Mouse (Mus musculus): ENCODE results near the gene Ttc27. TPM values are rescaled to one million over a fixed set of nuclear protein-coding genes. Genes with fewer than 3 reads are reported as not detected.

The Ttc27 gene
- 9.5 and 11.9 TPM in 2 replicates for polyA plus RNA-seq (2015; fragmentation: Nextera tagmentation; extraction: Ambion mirVana)

DNA sequence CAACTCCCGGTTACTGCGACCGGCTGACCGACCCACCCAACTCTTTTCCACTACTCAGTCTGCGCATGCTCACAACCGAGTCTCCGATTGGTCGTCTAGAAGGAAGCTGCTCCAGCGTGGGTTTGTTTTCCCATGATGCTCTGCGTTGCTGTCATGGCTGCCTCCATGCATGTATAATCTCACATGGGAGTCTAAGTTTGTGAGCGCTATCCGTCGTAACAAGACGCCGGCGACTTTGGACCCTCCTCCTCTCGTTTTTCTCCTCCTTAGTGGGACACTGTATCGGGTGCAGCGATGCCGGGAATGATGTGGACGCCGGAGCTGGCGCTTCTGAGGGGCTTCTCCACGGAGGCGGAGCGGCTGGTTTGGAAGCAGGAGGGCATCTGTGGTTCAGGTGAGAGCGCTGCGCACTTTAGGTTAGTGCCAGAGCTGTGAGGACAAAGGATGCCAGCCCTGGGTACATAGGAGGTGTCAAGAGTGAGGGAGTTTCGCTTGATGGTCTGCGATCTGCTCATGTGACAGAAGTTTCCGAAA is at the start of gene Ttc27:
TSS of gene Ttc27 (plus strand) at position 115 of the 534 bp plus-strand sequence.
- H3K4me1 ChIP-seq (replicated peaks; ENCODE audit: control insufficient read depth, insufficient read depth), result 0 out of 2 replicates have a peak, but pooled peaks cover 3% of the 10 kb centered on the region
- H3K4me3 ChIP-seq (ENCODE audit: low read depth, low read length), result peak within 1 kb of the TSS; percentile 69
- H3K9me3 ChIP-seq (ENCODE audit: control insufficient read depth, low read length), result no peaks in the 10 kb centered on the region
- H3K36me3 ChIP-seq (ENCODE audit: control insufficient read depth, insufficient read depth, low read length), result no peaks in the 10 kb centered on the region
- ATAC-seq (ENCODE audit: low FRiP score, low TSS enrichment) (peak; percentile 93), DNase-seq (ENCODE audit: low spot score) (peak; percentile 96)
- peak within 1 kb of the TSS; percentile 65 for H3K9ac ChIP-seq (ENCODE audit: low read length)
- H3K27ac ChIP-seq (replicated peaks), result no peak within 1 kb of the TSS
- H3K4me2 ChIP-seq (replicated peaks; ENCODE audit: low read depth), result peak within 1 kb of the TSS; percentile 65
- no peaks in the 10 kb centered on the region for H3K27me3 ChIP-seq (ENCODE audit: control insufficient read depth, insufficient read depth, low read length)
- TF ChIP-seq CTCF (IDR thresholded peaks at IDR 0.05; ENCODE audit: low read depth) (no peak), EP300 (optimal IDR thresholded peaks at IDR 0.05) (no peak)
- WGBS, result 1% methylated on average over 31 of the region's 31 CpGs

DNA sequence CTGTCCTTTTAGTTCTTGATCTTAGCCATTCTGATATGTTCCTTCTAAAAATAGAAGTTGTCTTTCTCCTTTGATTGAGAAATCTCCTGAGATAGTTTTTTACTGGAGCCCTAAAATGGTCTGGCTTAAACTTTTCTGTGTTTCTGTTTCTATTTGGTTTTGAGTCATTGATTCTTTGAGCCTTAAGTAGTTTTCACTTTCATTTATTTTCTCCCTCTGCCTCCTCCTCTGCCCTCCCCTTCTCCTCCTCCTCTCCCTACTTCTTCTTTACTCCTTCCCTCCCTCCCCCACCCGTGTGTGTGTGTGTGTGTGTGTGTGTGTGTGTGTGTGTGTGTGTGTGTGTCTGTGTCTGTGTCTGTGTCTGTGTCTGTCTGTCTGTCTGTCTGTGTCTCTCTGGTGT is 49.5 kb upstream of the Ttc27 start:
- no peak overlapping the region for H3K4me3 ChIP-seq (ENCODE audit: low read depth, low read length)
- H3K4me2 ChIP-seq (replicated peaks; ENCODE audit: low read depth), result no peak overlapping the region
- no peaks in the 10 kb centered on the region for H3K4me1 ChIP-seq (replicated peaks; ENCODE audit: control insufficient read depth, insufficient read depth)
- no peak for TF ChIP-seq EP300 (optimal IDR thresholded peaks at IDR 0.05)
- TF ChIP-seq CTCF (IDR thresholded peaks at IDR 0.05; ENCODE audit: low read depth), result no peak
- DNase-seq (ENCODE audit: low spot score), result no peak
- WGBS, result 60% methylated on average over 1 of the region's 1 CpGs
- H3K27me3 ChIP-seq (ENCODE audit: control insufficient read depth, insufficient read depth, low read length), result no peaks in the 10 kb centered on the region
- H3K27ac ChIP-seq (replicated peaks), result no peak overlapping the region
- peaks cover 5% of the 10 kb centered on the region; the same call in 1 of the 2 replicates for H3K36me3 ChIP-seq (ENCODE audit: control insufficient read depth, insufficient read depth, low read length)
- H3K9ac ChIP-seq (ENCODE audit: low read length), result no peak overlapping the region
- ATAC-seq (ENCODE audit: low FRiP score, low TSS enrichment), result no peak
- no peaks in the 10 kb centered on the region for H3K9me3 ChIP-seq (ENCODE audit: control insufficient read depth, low read length)

DNA sequence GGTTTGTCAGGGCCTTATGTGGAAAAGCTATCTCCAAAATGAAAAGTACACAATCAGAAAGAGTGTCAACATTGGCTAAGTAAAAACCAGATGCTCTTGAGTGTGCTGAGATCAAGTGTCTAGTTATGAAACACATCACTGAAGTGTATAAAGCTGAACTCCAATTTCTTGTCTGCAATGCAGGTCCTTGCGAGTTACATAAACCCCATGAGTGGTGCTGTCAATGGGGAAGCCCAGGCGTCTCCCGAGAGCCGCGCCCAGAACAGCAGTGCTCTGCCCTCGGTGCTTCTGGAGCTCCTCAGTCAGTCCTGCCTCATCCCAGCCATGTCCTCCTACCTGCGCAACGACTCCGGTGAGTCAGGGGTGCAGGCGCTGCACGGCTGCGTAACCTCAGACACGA is 47.5 kb upstream of the Ttc27 start:
- TF ChIP-seq CTCF (IDR thresholded peaks at IDR 0.05; ENCODE audit: low read depth) (no peak), EP300 (optimal IDR thresholded peaks at IDR 0.05) (no peak)
- Histone ChIP-seq H3K36me3 (ENCODE audit: control insufficient read depth, insufficient read depth, low read length) (peaks cover 5% of the 10 kb centered on the region; the same call in 1 of the 2 replicates), H3K27ac (replicated peaks) (no peak overlapping the region), H3K9me3 (ENCODE audit: control insufficient read depth, low read length) (no peaks in the 10 kb centered on the region), H3K4me3 (ENCODE audit: low read depth, low read length) (no peak overlapping the region), H3K9ac (ENCODE audit: low read length) (no peak overlapping the region), H3K4me1 (replicated peaks; ENCODE audit: control insufficient read depth, insufficient read depth) (no peaks in the 10 kb centered on the region), H3K27me3 (ENCODE audit: control insufficient read depth, insufficient read depth, low read length) (no peaks in the 10 kb centered on the region), H3K4me2 (replicated peaks; ENCODE audit: low read depth) (no peak overlapping the region)
- ATAC-seq (ENCODE audit: low FRiP score, low TSS enrichment) (no peak), DNase-seq (ENCODE audit: low spot score) (no peak)
- 80% methylated on average over 13 of the region's 13 CpGs for WGBS

DNA sequence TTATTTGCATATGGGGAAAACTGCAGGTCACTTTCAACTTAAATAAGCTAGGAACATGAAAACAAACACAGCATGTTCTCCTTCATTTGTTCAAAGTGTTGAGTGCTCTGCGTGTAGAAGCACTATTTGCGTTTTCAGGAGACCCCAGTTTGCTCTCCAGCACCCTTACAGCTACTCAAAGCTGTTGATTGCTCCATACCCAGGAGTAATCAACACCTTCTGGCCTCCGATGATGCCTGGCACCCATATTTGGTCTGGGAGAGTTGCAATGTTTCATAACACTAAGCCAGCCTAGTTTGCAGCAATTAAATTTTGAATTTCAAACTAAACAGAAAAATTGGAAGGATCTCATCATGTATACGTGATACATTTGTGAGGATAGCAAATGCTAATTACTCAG is 45.1 kb upstream of the Ttc27 start:
- TF ChIP-seq EP300 (optimal IDR thresholded peaks at IDR 0.05) (no peak), CTCF (IDR thresholded peaks at IDR 0.05; ENCODE audit: low read depth) (no peak)
- Histone ChIP-seq H3K4me1 (replicated peaks; ENCODE audit: control insufficient read depth, insufficient read depth) (no peaks in the 10 kb centered on the region), H3K27me3 (ENCODE audit: control insufficient read depth, insufficient read depth, low read length) (no peaks in the 10 kb centered on the region), H3K9me3 (ENCODE audit: control insufficient read depth, low read length) (no peaks in the 10 kb centered on the region), H3K4me2 (replicated peaks; ENCODE audit: low read depth) (no peak overlapping the region), H3K36me3 (ENCODE audit: control insufficient read depth, insufficient read depth, low read length) (peaks cover 16% of the 10 kb centered on the region; the same call in 1 of the 2 replicates), H3K4me3 (ENCODE audit: low read depth, low read length) (no peak overlapping the region), H3K9ac (ENCODE audit: low read length) (no peak overlapping the region), H3K27ac (replicated peaks) (no peak overlapping the region)
- no peak for DNase-seq (ENCODE audit: low spot score)
- no peak for ATAC-seq (ENCODE audit: low FRiP score, low TSS enrichment)
- 76% methylated on average over 4 of the region's 4 CpGs for WGBS

DNA sequence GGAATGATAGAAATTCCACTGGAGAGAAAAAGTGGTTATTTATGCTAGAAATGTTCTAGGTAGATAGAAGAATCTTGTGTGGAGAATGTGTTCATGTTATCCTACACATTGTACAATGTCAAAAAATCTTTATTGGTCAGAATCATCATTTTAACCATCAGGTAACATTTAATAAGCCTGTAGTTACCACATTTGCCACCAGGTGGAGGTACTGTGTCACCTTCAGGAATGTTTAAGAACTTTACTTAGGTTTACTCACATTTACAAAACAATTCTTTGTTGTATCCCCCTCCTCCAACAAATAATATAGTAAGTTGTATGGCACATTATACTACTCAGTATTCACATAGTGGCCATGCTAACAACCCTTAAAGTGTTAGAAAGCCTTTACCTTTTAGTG is 44.3 kb upstream of the Ttc27 start:
- H3K4me3 ChIP-seq (ENCODE audit: low read depth, low read length), result no peak overlapping the region
- H3K9me3 ChIP-seq (ENCODE audit: control insufficient read depth, low read length), result no peaks in the 10 kb centered on the region
- peaks cover 16% of the 10 kb centered on the region; the same call in 1 of the 2 replicates for H3K36me3 ChIP-seq (ENCODE audit: control insufficient read depth, insufficient read depth, low read length)
- H3K27ac ChIP-seq (replicated peaks), result no peak overlapping the region
- no peak overlapping the region for H3K4me2 ChIP-seq (replicated peaks; ENCODE audit: low read depth)
- no peaks in the 10 kb centered on the region for H3K27me3 ChIP-seq (ENCODE audit: control insufficient read depth, insufficient read depth, low read length)
- no peak for ATAC-seq (ENCODE audit: low FRiP score, low TSS enrichment)
- H3K4me1 ChIP-seq (replicated peaks; ENCODE audit: control insufficient read depth, insufficient read depth), result no peaks in the 10 kb centered on the region
- no peak for DNase-seq (ENCODE audit: low spot score)
- TF ChIP-seq CTCF (IDR thresholded peaks at IDR 0.05; ENCODE audit: low read depth), result peak; percentile 82
- TF ChIP-seq EP300 (optimal IDR thresholded peaks at IDR 0.05), result no peak
- H3K9ac ChIP-seq (ENCODE audit: low read length), result no peak overlapping the region

DNA sequence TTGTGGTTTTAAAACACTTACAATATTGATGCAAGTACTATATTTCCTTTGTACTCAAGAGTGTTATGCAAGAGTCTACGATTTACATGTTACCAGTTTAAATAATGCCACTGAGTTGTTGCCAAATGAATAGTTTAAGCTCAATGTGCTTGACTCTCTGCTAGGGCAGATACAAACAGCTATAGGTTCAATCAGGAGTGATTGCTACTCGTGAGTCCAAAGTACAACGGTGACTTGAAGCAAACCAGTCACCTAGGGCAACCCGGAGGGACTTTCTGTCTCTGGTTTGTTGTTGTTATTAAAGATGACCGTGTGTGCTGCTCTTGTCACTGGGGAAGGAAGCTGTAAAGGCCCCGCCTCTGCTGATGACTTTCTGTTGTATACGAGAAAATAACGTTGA is 39.5 kb upstream of the Ttc27 start:
- WGBS, result 89% methylated on average over 8 of the region's 8 CpGs
- Histone ChIP-seq H3K4me2 (replicated peaks; ENCODE audit: low read depth) (no peak overlapping the region), H3K4me1 (replicated peaks; ENCODE audit: control insufficient read depth, insufficient read depth) (no peaks in the 10 kb centered on the region), H3K27ac (replicated peaks) (no peak overlapping the region), H3K9ac (ENCODE audit: low read length) (no peak overlapping the region), H3K4me3 (ENCODE audit: low read depth, low read length) (no peak overlapping the region), H3K9me3 (ENCODE audit: control insufficient read depth, low read length) (no peaks in the 10 kb centered on the region), H3K27me3 (ENCODE audit: control insufficient read depth, insufficient read depth, low read length) (no peaks in the 10 kb centered on the region), H3K36me3 (ENCODE audit: control insufficient read depth, insufficient read depth, low read length) (peaks cover 11% of the 10 kb centered on the region; the same call in 1 of the 2 replicates)
- ATAC-seq (ENCODE audit: low FRiP score, low TSS enrichment) (no peak), DNase-seq (ENCODE audit: low spot score) (no peak)
- no peak for TF ChIP-seq EP300 (optimal IDR thresholded peaks at IDR 0.05)
- TF ChIP-seq CTCF (IDR thresholded peaks at IDR 0.05; ENCODE audit: low read depth), result no peak
